Mouse (Mus musculus): Measurements from ENCODE around the gene Camk2d. TPM values are rescaled to one million over a fixed set of nuclear protein-coding genes. Genes with fewer than 3 reads are reported as not detected.

Gene Camk2d
- polyA plus RNA-seq, 1 experiment: 25.3 TPM

GRCm38 (mm10) chr3:126826172-126826571 is 230.1 kb downstream of the Camk2d start:
- TF ChIP-seq POLR2A (IDR thresholded peaks at IDR 0.05; ENCODE audit: borderline replicate concordance, control insufficient read depth, low read depth, low read length): no peak
- no peak for TF ChIP-seq CTCF (IDR thresholded peaks at IDR 0.05; ENCODE audit: control insufficient read depth, insufficient read depth, low read length)
- Histone ChIP-seq H3K4me3 (replicated peaks; ENCODE audit: control insufficient read depth, low read depth, low read length) (no peak overlapping the region), H3K4me1 (ENCODE audit: control insufficient read depth, insufficient read depth, low read length) (no peaks in the 10 kb centered on the region; the same call in 1 of the 2 replicates), H3K27ac (ENCODE audit: control insufficient read depth, insufficient read depth, low read depth, low read length, poor library complexity) (no peak overlapping the region)
- 85% methylated on average over 2 of the region's 2 CpGs for WGBS

GRCm38 (mm10) chr3:126827900-126828299 is 231.8 kb downstream of the Camk2d start:
- Histone ChIP-seq H3K4me3 (replicated peaks; ENCODE audit: control insufficient read depth, low read depth, low read length) (no peak overlapping the region), H3K27ac (ENCODE audit: control insufficient read depth, insufficient read depth, low read depth, low read length, poor library complexity) (no peak overlapping the region), H3K4me1 (ENCODE audit: control insufficient read depth, insufficient read depth, low read length) (no peaks in the 10 kb centered on the region)
- TF ChIP-seq POLR2A (IDR thresholded peaks at IDR 0.05; ENCODE audit: borderline replicate concordance, control insufficient read depth, low read depth, low read length): no peak
- TF ChIP-seq CTCF (IDR thresholded peaks at IDR 0.05; ENCODE audit: control insufficient read depth, insufficient read depth, low read length): no peak
- 74% methylated on average over 3 of the region's 3 CpGs for WGBS

GRCm38 (mm10) chr3:126829817-126830216 is 233.7 kb downstream of the Camk2d start:
- TF ChIP-seq POLR2A (IDR thresholded peaks at IDR 0.05; ENCODE audit: borderline replicate concordance, control insufficient read depth, low read depth, low read length) (no peak), CTCF (IDR thresholded peaks at IDR 0.05; ENCODE audit: control insufficient read depth, insufficient read depth, low read length) (no peak)
- H3K27ac ChIP-seq (ENCODE audit: control insufficient read depth, insufficient read depth, low read depth, low read length, poor library complexity): no peak overlapping the region
- WGBS: 23% methylated on average over 2 of the region's 2 CpGs
- H3K4me3 ChIP-seq (replicated peaks; ENCODE audit: control insufficient read depth, low read depth, low read length): no peak overlapping the region
- H3K4me1 ChIP-seq (ENCODE audit: control insufficient read depth, insufficient read depth, low read length): no peaks in the 10 kb centered on the region

GRCm38 (mm10) chr3:126831418-126832138 is 235.5 kb downstream of the Camk2d start:
- no peak for TF ChIP-seq CTCF (IDR thresholded peaks at IDR 0.05; ENCODE audit: control insufficient read depth, insufficient read depth, low read length)
- no peak for TF ChIP-seq POLR2A (IDR thresholded peaks at IDR 0.05; ENCODE audit: borderline replicate concordance, control insufficient read depth, low read depth, low read length)
- 57% methylated on average over 6 of the region's 6 CpGs for WGBS
- H3K27ac ChIP-seq (ENCODE audit: control insufficient read depth, insufficient read depth, low read depth, low read length, poor library complexity): no peak overlapping the region
- H3K4me3 ChIP-seq (replicated peaks; ENCODE audit: control insufficient read depth, low read depth, low read length): no peak overlapping the region
- H3K4me1 ChIP-seq (ENCODE audit: control insufficient read depth, insufficient read depth, low read length): no peaks in the 10 kb centered on the region

GRCm38 (mm10) chr3:126834641-126835167 is 238.6 kb downstream of the Camk2d start:
- TF ChIP-seq CTCF (IDR thresholded peaks at IDR 0.05; ENCODE audit: control insufficient read depth, insufficient read depth, low read length): no peak
- TF ChIP-seq POLR2A (IDR thresholded peaks at IDR 0.05; ENCODE audit: borderline replicate concordance, control insufficient read depth, low read depth, low read length): no peak
- 67% methylated on average over 5 of the region's 5 CpGs for WGBS
- H3K4me3 ChIP-seq (replicated peaks; ENCODE audit: control insufficient read depth, low read depth, low read length): no peak overlapping the region
- no peak overlapping the region for H3K27ac ChIP-seq (ENCODE audit: control insufficient read depth, insufficient read depth, low read depth, low read length, poor library complexity)
- H3K4me1 ChIP-seq (ENCODE audit: control insufficient read depth, insufficient read depth, low read length): no peaks in the 10 kb centered on the region

GRCm38 (mm10) chr3:126842780-126843179 is 246.7 kb downstream of the Camk2d start:
- Histone ChIP-seq H3K27ac (ENCODE audit: control insufficient read depth, insufficient read depth, low read depth, low read length, poor library complexity) (no peak overlapping the region), H3K4me1 (ENCODE audit: control insufficient read depth, insufficient read depth, low read length) (no peaks in the 10 kb centered on the region), H3K4me3 (replicated peaks; ENCODE audit: control insufficient read depth, low read depth, low read length) (no peak overlapping the region)
- WGBS: 89% methylated on average over 9 of the region's 9 CpGs
- TF ChIP-seq POLR2A (IDR thresholded peaks at IDR 0.05; ENCODE audit: borderline replicate concordance, control insufficient read depth, low read depth, low read length): no peak
- no peak for TF ChIP-seq CTCF (IDR thresholded peaks at IDR 0.05; ENCODE audit: control insufficient read depth, insufficient read depth, low read length)

GRCm38 (mm10) chr3:126844809-126845208 is 248.7 kb downstream of the Camk2d start:
- Histone ChIP-seq H3K4me3 (replicated peaks; ENCODE audit: control insufficient read depth, low read depth, low read length) (no peak overlapping the region), H3K27ac (ENCODE audit: control insufficient read depth, insufficient read depth, low read depth, low read length, poor library complexity) (no peak overlapping the region), H3K4me1 (ENCODE audit: control insufficient read depth, insufficient read depth, low read length) (no peaks in the 10 kb centered on the region)
- 87% methylated on average over 7 of the region's 7 CpGs for WGBS
- no peak for TF ChIP-seq POLR2A (IDR thresholded peaks at IDR 0.05; ENCODE audit: borderline replicate concordance, control insufficient read depth, low read depth, low read length)
- TF ChIP-seq CTCF (IDR thresholded peaks at IDR 0.05; ENCODE audit: control insufficient read depth, insufficient read depth, low read length): no peak

GRCm38 (mm10) chr3:126848081-126848480 is 252.0 kb downstream of the Camk2d start:
- Histone ChIP-seq H3K27ac (ENCODE audit: control insufficient read depth, insufficient read depth, low read depth, low read length, poor library complexity) (no peak overlapping the region), H3K4me1 (ENCODE audit: control insufficient read depth, insufficient read depth, low read length) (no peaks in the 10 kb centered on the region), H3K4me3 (replicated peaks; ENCODE audit: control insufficient read depth, low read depth, low read length) (no peak overlapping the region)
- TF ChIP-seq POLR2A (IDR thresholded peaks at IDR 0.05; ENCODE audit: borderline replicate concordance, control insufficient read depth, low read depth, low read length) (no peak), CTCF (IDR thresholded peaks at IDR 0.05; ENCODE audit: control insufficient read depth, insufficient read depth, low read length) (no peak)
- WGBS: 75% methylated on average over 1 of the region's 1 CpGs
